Mouse (Mus musculus) limb, embryonic 15.5 days (tissue): ENCODE data around the gene Ptpn23. TPM values are rescaled to one million over a fixed set of nuclear protein-coding genes. Genes with fewer than 3 reads are reported as not detected.
A peak's percentile ranks its signal among the peaks of the same experiment; 100 is the strongest.

Experiments
- ATAC-seq: fragments of 200-750 bp; cut with Nextera tagmentation; 2 replicates; pipeline ENCODE4 v1.8.0; 2017; ENCODE audit warnings: low read depth, moderate TSS enrichment; ENCODE audit not compliant: insufficient number of reproducible peaks, low FRiP score, low TSS enrichment
- H3K27ac ChIP-seq: fragments of 300-500 bp; sonication (generic); 2 replicates; pipeline ENCODE4 v1.5.1; 2015; ENCODE audit warnings: moderate library complexity, mild to moderate bottlenecking, inconsistent platforms
- H3K27me3 ChIP-seq: fragments of 300-500 bp; sonication (generic); 2 replicates; pipeline ENCODE4 v1.6.1; 2015; ENCODE audit warnings: inconsistent platforms
- H3K36me3 ChIP-seq: fragments of 300-500 bp; sonication (generic); 2 replicates; pipeline ENCODE4 v1.6.1; 2015; ENCODE audit warnings: inconsistent platforms
- H3K4me1 ChIP-seq: fragments of 300-500 bp; sonication (generic); 2 replicates; pipeline ENCODE4 v1.6.1; 2015; ENCODE audit warnings: inconsistent platforms
- H3K4me2 ChIP-seq: fragments of 300-500 bp; sonication (generic); 2 replicates; pipeline ENCODE4 v1.6.1; 2015; ENCODE audit warnings: mild to moderate bottlenecking, inconsistent platforms
- H3K4me3 ChIP-seq: fragments of 300-500 bp; sonication (generic); 2 replicates; pipeline ENCODE4 v1.5.1; 2015; ENCODE audit warnings: mild to moderate bottlenecking, inconsistent platforms
- H3K9ac ChIP-seq: fragments of 300-500 bp; sonication (generic); 2 replicates; pipeline ENCODE4 v1.6.1; 2015; ENCODE audit warnings: inconsistent platforms
- H3K9me3 ChIP-seq: fragments of 300-500 bp; sonication (generic); 2 replicates; pipeline ENCODE4 v1.6.1; 2016; ENCODE audit warnings: inconsistent platforms
- WGBS: fragments of 180-500 bp; shearing (Covaris S2); methylation state at CpG from one replicate; pipeline ENCODE4 v1.1.7; 2015; 5-methylcytosine and 5-hydroxymethylcytosine counted together
- polyA plus RNA-seq: library from polyadenylated mRNA; unstranded; fragments of >200 nt; fragmentation: Nextera tagmentation; extraction: Ambion mirVana; gene quantifications from 2 replicates; pipeline ENCODE4 v1.2.1, GENCODE M21; 2015

Gene Ptpn23
- polyA plus RNA-seq, 1 experiment from 2014 or later, result 17.1 TPM

DNA sequence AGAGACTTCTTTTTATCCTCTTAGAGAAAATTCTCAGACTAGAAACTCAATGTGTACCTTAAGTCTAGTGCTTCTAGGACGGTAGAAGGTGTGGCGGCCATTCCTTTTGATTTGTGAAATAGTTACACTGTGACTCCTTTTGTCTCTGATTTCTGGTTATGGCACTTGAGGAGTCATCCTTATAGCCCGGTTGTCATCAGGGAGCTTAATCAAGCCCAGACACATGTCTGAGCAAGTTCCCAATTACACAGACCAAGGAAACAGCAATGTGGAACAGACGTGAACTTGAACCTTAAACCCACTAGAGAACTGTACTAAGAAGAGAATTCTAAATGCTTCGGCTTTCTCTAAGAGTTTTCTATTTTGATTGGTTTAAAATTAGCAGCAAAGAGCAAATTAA is 57.8 kb downstream of the Ptpn23 start:
- Histone ChIP-seq H3K36me3 (peaks cover 8% of the 10 kb centered on the region; the same call in 1 of the 2 replicates), H3K9me3 (no peaks in the 10 kb centered on the region), H3K27me3 (no peaks in the 10 kb centered on the region), H3K4me2 (no peak overlapping the region), H3K4me3 (no peak overlapping the region), H3K27ac (0 out of 2 replicates have a peak overlapping the region, but pooled peaks have one; percentile 5), H3K4me1 (peaks cover 5% of the 10 kb centered on the region; the same call in 1 of the 2 replicates), H3K9ac (no peak overlapping the region)
- ATAC-seq, result no peak
- 62% methylated on average over 5 of the region's 5 CpGs for WGBS

DNA sequence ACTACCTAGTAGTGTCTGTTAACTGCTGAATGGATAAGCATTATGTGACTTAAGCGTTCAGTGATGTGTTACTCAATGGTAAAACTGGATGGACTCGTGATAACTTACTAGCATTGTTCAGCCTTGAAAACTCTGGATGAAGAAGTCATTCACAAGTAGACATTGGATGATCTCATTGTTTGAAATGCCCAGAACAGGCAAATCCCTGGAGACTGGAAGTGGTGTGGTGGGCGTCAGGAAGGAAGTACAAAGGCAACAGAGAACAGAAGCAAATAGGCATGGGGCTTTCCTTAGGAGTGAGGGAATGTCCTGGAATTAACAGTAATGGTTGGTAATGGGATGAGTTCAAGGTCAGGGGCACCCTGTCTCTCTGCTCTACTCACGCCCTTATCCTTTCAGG is 59.1 kb downstream of the Ptpn23 start:
- Histone ChIP-seq H3K9ac (no peak overlapping the region), H3K4me1 (peaks cover 7% of the 10 kb centered on the region; the same call in 1 of the 2 replicates), H3K36me3 (peaks cover 5% of the 10 kb centered on the region; the same call in 1 of the 2 replicates), H3K27me3 (no peaks in the 10 kb centered on the region), H3K9me3 (no peaks in the 10 kb centered on the region), H3K4me3 (no peak overlapping the region), H3K4me2 (no peak overlapping the region), H3K27ac (no peak overlapping the region)
- WGBS, result 77% methylated on average over 4 of the region's 4 CpGs
- ATAC-seq, result no peak

DNA sequence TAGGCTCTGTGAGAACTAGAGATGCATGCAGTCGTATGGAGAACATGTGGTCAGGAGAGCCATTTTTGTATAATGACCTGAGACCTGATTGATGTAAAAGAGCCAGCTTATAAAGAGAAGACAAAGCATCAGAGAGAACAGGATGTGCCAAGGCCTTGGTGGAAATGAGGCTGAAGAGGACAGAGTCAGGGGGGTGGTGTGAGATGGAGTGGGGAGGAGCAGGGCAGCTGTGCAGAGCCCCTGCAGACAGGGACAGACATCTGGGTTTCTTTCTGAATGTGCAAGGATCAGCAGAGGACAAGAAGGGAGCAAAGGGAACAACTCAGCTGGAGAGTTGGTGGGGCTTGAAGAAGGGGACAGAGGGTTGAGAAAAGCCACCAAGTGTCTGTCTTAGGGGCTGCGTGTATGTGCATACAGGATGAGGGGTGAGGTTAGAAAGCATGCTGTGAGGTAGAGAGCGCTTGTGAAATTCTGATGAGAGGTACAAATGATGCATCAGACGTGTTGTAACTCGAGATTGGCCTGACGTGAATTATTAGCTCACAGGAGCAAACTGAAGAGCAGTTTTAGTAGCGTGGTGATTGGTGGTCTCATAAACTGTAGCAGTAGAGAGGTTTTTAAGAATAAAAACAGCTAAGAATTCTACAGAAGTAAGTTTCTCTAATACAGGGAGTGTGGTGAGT is 62.8 kb downstream of the Ptpn23 start:
- ATAC-seq, result no peak
- no peaks in the 10 kb centered on the region for H3K9me3 ChIP-seq
- peak overlapping the region; percentile 43; the same call in 1 of the 2 replicates for H3K27ac ChIP-seq
- H3K4me1 ChIP-seq, result peaks cover 7% of the 10 kb centered on the region; the same call in 1 of the 2 replicates
- WGBS, result 18% methylated on average over 7 of the region's 7 CpGs
- no peaks in the 10 kb centered on the region for H3K36me3 ChIP-seq
- no peak overlapping the region for H3K4me2 ChIP-seq
- no peak overlapping the region for H3K9ac ChIP-seq
- no peaks in the 10 kb centered on the region for H3K27me3 ChIP-seq
- no peak overlapping the region for H3K4me3 ChIP-seq

DNA sequence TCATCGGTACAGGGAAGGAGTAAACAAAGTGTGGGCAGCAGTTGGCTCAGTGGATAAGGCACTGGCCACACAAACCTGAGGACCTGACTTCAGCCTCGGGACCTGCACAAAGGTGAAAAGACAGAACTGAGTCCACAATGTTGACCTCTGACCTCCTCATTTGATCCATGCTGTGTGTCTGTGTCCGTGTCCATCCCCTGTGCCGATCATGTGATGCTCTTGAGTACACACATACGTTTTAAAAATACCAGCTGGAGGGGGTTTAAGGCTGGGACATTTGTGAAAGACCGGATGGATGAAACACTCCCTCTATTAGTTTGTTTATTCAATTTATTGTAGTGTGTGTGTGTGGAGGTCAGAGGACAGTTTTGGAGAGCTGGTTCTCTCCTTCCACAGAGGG is 64.2 kb downstream of the Ptpn23 start:
- Histone ChIP-seq H3K4me3 (no peak overlapping the region), H3K9me3 (no peaks in the 10 kb centered on the region), H3K9ac (no peak overlapping the region), H3K27ac (no peak overlapping the region), H3K36me3 (no peaks in the 10 kb centered on the region), H3K4me1 (peaks cover 7% of the 10 kb centered on the region; the same call in 1 of the 2 replicates), H3K27me3 (no peaks in the 10 kb centered on the region), H3K4me2 (no peak overlapping the region)
- WGBS, result 67% methylated on average over 6 of the region's 6 CpGs
- ATAC-seq, result no peak

DNA sequence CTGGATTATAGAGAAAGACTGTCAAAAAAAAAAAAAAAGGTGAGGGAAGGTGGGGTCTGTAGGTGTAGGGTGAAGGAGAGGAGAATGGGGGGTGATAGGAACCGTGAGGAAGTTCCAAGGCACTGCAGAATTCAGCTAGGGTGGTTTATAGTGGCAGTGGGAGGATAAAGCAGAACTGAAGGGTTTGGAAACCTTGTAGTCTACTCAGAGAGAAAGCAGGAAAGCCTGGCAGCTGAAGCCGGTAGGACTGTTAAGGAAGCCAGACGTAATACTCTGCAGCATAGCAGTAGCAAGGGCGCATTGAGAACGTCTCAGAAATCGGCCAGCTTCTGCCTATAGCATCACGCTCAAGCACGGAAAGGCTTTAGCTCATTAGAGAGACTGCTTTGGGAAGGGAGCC is 66.0 kb downstream of the Ptpn23 start:
- Histone ChIP-seq H3K27me3 (no peaks in the 10 kb centered on the region), H3K4me1 (peaks cover 10% of the 10 kb centered on the region; the same call in 1 of the 2 replicates), H3K27ac (no peak overlapping the region), H3K9me3 (no peaks in the 10 kb centered on the region), H3K4me2 (no peak overlapping the region), H3K36me3 (no peaks in the 10 kb centered on the region), H3K4me3 (no peak overlapping the region), H3K9ac (no peak overlapping the region)
- 76% methylated on average over 8 of the region's 8 CpGs for WGBS
- no peak for ATAC-seq

DNA sequence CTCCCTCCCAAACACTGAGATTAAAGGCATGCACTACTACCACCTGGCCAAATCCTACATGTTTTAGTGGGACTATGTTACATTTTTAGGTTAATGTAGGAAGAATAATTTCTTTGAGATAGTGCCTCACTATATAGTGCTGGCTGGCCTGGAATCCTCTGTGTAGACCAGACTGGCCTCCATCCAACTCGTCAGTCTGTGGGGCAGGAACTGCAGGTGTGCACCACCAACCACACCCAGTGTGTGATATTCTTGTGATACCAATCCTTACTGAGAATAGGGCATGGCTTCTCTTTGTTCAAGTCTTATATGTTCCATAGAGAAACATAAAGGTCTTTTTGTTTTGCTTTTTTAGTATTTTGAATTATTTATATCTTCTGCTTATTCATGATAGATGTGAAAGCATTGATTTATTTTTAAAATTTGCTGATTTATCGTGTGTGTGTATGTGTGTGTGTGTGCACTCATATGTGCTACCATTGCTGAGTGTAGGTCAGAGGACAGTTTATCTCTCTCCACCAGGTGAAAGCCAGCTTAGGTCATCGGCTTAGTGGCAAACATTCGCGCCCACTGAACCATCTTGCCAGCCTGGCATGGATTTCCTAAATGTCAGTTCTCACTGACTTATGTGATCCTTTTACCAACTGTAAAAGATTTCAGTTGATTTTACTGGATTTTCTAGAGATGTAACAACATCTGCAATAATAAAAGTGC is 67.8 kb downstream of the Ptpn23 start:
- WGBS, result 83% methylated on average over 5 of the region's 5 CpGs
- no peak for ATAC-seq
- no peaks in the 10 kb centered on the region for H3K9me3 ChIP-seq
- H3K4me3 ChIP-seq, result no peak overlapping the region
- H3K4me1 ChIP-seq, result peaks cover 5% of the 10 kb centered on the region; the same call in 1 of the 2 replicates
- H3K27me3 ChIP-seq, result no peaks in the 10 kb centered on the region
- H3K27ac ChIP-seq, result no peak overlapping the region
- H3K9ac ChIP-seq, result no peak overlapping the region
- H3K4me2 ChIP-seq, result no peak overlapping the region
- H3K36me3 ChIP-seq, result no peaks in the 10 kb centered on the region

Other genes with a start within 250 kb of the Ptpn23 start
- 4.0 and 8.9 TPM in 2 replicates for gene Cspg5, start 164.4 kb downstream of the Ptpn23 start, polyA plus RNA-seq
- 22.9 and 25.9 TPM in 2 replicates for gene Elp6, start 103.0 kb downstream of the Ptpn23 start, polyA plus RNA-seq
- gene Scap, start 74.9 kb downstream of the Ptpn23 start, polyA plus RNA-seq, result 35.0 and 38.8 TPM in 2 replicates
- gene Ngp, start 11.5 kb upstream of the Ptpn23 start, polyA plus RNA-seq, result 4.2 and 9.6 TPM in 2 replicates
- gene Klhl18, start 68.5 kb upstream of the Ptpn23 start, polyA plus RNA-seq, result 10.5 and 11.3 TPM in 2 replicates
- 0.95 and 1.3 TPM in 2 replicates for gene Kif9, start 68.7 kb upstream of the Ptpn23 start, polyA plus RNA-seq
- gene Setd2, start 124.4 kb upstream of the Ptpn23 start, polyA plus RNA-seq, result 31.9 and 34.0 TPM in 2 replicates
- 43.5 and 46.4 TPM in 2 replicates for gene Nradd, start 216.2 kb upstream of the Ptpn23 start, polyA plus RNA-seq
- gene Nbeal2, start 245.9 kb upstream of the Ptpn23 start, polyA plus RNA-seq, result 5.7 and 5.8 TPM in 2 replicates
- 116 and 126 TPM in 2 replicates for gene Ccdc12, start 248.3 kb upstream of the Ptpn23 start, polyA plus RNA-seq